Mouse (Mus musculus) left cerebral cortex, postnatal 10 days (tissue): ENCODE measurements around the gene Tnfsf4. TPM values are rescaled to one million over a fixed set of nuclear protein-coding genes. Genes with fewer than 3 reads are reported as not detected.

Experiments used
- DNase-seq, 2 experiments: peaks; one replicate each; pipeline ENCODE4 v3.0.0; 2021 to 2022; ENCODE audit warnings: low spot score in 2 of 2, mixed read lengths in 1 of 2; ENCODE audit errors: extremely low spot score in 1 of 2
- intact Hi-C: fragments of 180-260 bp; cut with DNase I; formaldehyde crosslinking; loops from one replicate; pipeline ENCODE4 v1.15.1; 2025
- total RNA-seq, 2 experiments: library from RNA; stranded (reverse); gene quantifications; 2 replicates each; pipeline ENCODE4 v1.2.3; 2021

Gene Tnfsf4
- total RNA-seq, 2 experiments from 2014 or later = not detected

DNA sequence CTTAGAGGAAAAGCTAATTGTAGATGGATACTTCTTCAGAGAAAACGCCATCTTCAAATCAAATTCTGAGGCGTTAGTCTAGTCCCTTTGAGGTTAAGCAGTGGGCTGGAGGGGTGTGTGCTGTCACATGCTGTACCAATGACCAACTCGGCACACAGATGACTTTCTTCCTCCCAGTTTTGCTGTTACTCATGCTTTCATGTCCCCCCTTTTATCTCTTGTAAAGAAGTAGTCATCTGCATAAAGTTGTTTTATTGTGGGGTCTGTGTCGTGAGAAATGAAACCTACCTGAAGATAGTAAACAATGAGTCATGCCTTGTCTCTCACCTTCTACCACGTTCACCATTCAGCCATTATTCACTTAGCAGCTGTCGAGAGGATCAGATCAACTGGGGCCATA lies 41.3 kb downstream of the Tnfsf4 start:
- no peak for DNase-seq
- intact Hi-C loops = no loop called here

DNA sequence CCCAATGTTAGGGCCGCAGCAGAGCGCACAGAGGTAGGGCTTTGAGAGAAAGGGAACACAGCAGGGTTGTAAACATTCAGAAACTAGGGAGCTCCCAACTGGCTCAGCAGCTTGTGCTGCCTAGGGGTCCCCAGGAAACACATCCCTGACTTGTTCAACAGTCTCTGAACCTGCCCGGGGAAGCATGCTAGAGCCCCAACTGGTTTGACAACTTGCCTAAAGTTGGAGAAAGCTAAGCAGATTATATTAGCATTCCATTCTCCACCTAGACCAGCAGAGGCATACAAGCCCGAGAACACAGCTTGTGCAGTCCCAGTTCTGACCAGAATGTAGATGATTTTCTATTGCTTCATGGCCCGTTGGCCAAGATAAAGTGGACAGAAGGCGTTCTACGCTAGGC lies 49.6 kb downstream of the Tnfsf4 start:
- no peak for DNase-seq
- intact Hi-C loops = no loop called here

GRCm38 (mm10) chr1:161451683-161452245 lies 56.6 kb downstream of the Tnfsf4 start:
- no peak for DNase-seq
- intact Hi-C loops = no loop called here

- intact Hi-C loops = no loop called here
- DNase-seq = no peak
These were observed 57.0 kb downstream of the Tnfsf4 start for GRCm38 (mm10) chr1:161452250-161452649.

DNA sequence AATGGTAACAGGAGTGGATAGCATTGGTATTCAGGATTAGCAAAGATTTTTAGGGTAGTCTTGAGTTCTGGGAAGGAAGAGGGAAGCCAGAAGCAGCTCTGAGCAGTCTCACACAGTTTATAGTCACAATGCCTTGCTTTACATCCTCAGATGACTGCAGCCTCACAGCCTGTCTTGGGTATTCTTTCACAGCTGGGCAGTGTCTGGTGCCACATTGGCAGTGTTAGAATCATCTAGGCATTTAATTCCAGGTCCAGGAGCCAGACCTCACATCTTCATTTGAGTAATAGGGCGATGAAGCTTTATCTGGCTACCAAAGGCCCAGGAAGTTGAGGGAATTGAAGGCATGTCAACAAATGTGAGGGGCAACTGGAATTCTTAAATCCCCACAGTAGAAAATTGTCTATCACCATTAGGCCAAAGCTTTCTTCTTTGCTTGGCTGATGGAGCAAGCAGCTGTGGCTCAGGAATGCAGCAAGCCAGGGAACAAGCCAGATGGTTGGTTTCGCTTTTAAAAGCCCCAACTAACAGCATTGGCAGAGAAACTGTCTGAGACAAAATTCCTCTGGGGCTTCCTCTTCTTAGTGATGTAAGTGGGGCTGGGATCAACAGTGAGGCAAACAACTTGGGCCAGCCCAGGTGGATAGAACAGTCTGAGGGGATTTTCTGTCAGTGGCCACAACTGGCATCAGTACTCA lies 68.3 kb downstream of the Tnfsf4 start:
- peak; percentile 9 to 28 for DNase-seq
- intact Hi-C loops = no loop called here

Other genes with a start within 250 kb of the Tnfsf4 start
- not detected for gene Tex50, start 236.1 kb upstream of the Tnfsf4 start, total RNA-seq
- 100 to 1,000 TPM; 192 to 206 TPM for gene Prdx6, start 144.2 kb upstream of the Tnfsf4 start, total RNA-seq
- not detected for gene Tnfsf18, start 99.2 kb downstream of the Tnfsf4 start, total RNA-seq